Mouse (Mus musculus) embryonic facial prominence, embryonic 11.5 days (tissue): ENCODE results near the gene Wdr81. TPM values are rescaled to one million over a fixed set of nuclear protein-coding genes. Genes with fewer than 3 reads are reported as not detected.

ENCODE experiments used
- ATAC-seq: fragments of 200-750 bp; cut with Nextera tagmentation; replicated peaks from 2 replicates; pipeline ENCODE4 v1.8.0; 2017; ENCODE audit warnings: low read depth; ENCODE audit not compliant: insufficient number of reproducible peaks, low FRiP score, low TSS enrichment
- DNase-seq: peaks from one replicate; pipeline ENCODE4 v3.0.0-alpha.2; 2015; ENCODE audit warnings: low spot score
- H3K27ac ChIP-seq: fragments of 300-500 bp; sonication (generic); replicated peaks from 2 replicates; pipeline ENCODE4 v1.5.1; 2014; ENCODE audit warnings: mild to moderate bottlenecking, low read depth, low read length, control low read depth
- H3K27me3 ChIP-seq: fragments of 300-500 bp; sonication (generic); 2 replicates; pipeline ENCODE4 v1.6.1; 2014; ENCODE audit warnings: mild to moderate bottlenecking, low read length, moderate library complexity, mixed read lengths; ENCODE audit not compliant: control insufficient read depth, insufficient read depth
- H3K36me3 ChIP-seq: fragments of 300-500 bp; sonication (generic); replicated peaks from 2 replicates; pipeline ENCODE4 v1.6.1; 2014; ENCODE audit warnings: low read depth, mild to moderate bottlenecking, low read length, moderate library complexity, mixed read lengths; ENCODE audit not compliant: control insufficient read depth, insufficient read depth
- H3K4me1 ChIP-seq: fragments of 300-500 bp; sonication (generic); 2 replicates; pipeline ENCODE4 v1.6.1; 2014; ENCODE audit warnings: low read length, mixed read lengths; ENCODE audit not compliant: control insufficient read depth, insufficient read depth
- H3K4me2 ChIP-seq: fragments of 300-500 bp; sonication (generic); 2 replicates; pipeline ENCODE4 v1.6.1; 2014; ENCODE audit warnings: low read depth, mild to moderate bottlenecking, control low read depth, low read length, moderate library complexity
- H3K4me3 ChIP-seq: fragments of 300-500 bp; sonication (generic); 2 replicates; pipeline ENCODE4 v1.5.1; 2014; ENCODE audit warnings: low read depth, low read length, control low read depth
- H3K9ac ChIP-seq: fragments of 300-500 bp; sonication (generic); replicated peaks from 2 replicates; pipeline ENCODE4 v1.6.1; 2014; ENCODE audit warnings: mild to moderate bottlenecking, control low read depth, low read length
- H3K9me3 ChIP-seq: fragments of 300-500 bp; sonication (generic); replicated peaks from 2 replicates; pipeline ENCODE4 v1.6.1; 2016; ENCODE audit warnings: mild to moderate bottlenecking, low read length, inconsistent platforms, mixed read lengths; ENCODE audit not compliant: control insufficient read depth
- WGBS: fragments of 180-500 bp; shearing (Covaris S2); extraction: QIAGEN DNeasy Blood & Tissue Kit; methylation state at CpG from one replicate; pipeline ENCODE4 v1.1.7; 2014; 5-methylcytosine and 5-hydroxymethylcytosine counted together
- microRNA counts: library from miRNA; unstranded; fragments of <30 nt; microRNA quantifications from one replicate; lab custom pipeline; 2016
- microRNA-seq: library from miRNA; unstranded; fragments of <30 nt; microRNA quantifications from one replicate; pipeline ENCODE4, GENCODE M21; 2016; ENCODE audit warnings: borderline number of aligned reads
- polyA plus RNA-seq: library from polyadenylated mRNA; unstranded; fragments of >200 nt; fragmentation: Nextera tagmentation; extraction: Ambion mirVana; gene quantifications from 2 replicates; pipeline ENCODE4 v1.2.1, GENCODE M21; 2014

The Wdr81 gene
- polyA plus RNA-seq, 1 experiment from 2014 or later, result 2.3 TPM

- ATAC-seq (no peak), DNase-seq (no peak)
- Histone ChIP-seq H3K9me3 (no peaks in the 10 kb centered on the region), H3K4me2 (no peak overlapping the region), H3K27me3 (no peaks in the 10 kb centered on the region), H3K4me1 (no peaks in the 10 kb centered on the region), H3K36me3 (no peaks in the 10 kb centered on the region; the same call in 1 of the 2 replicates), H3K27ac (no peak overlapping the region), H3K9ac (no peak overlapping the region), H3K4me3 (no peak overlapping the region)
- WGBS, result 87% methylated on average over 11 of the region's 11 CpGs
These were observed 55.1 kb downstream of the Wdr81 start for GRCm38 (mm10) chr11:75399411-75399841.

- Histone ChIP-seq H3K4me2 (no peak overlapping the region), H3K36me3 (no peaks in the 10 kb centered on the region), H3K4me3 (no peak overlapping the region), H3K27ac (no peak overlapping the region), H3K9me3 (no peaks in the 10 kb centered on the region), H3K4me1 (no peaks in the 10 kb centered on the region), H3K9ac (no peak overlapping the region), H3K27me3 (no peaks in the 10 kb centered on the region)
- ATAC-seq, result no peak
- DNase-seq, result no peak
- 79% methylated on average over 7 of the region's 7 CpGs for WGBS
These were observed 57.1 kb downstream of the Wdr81 start for GRCm38 (mm10) chr11:75397452-75397851.

GRCm38 (mm10) chr11:75395611-75396010, 58.9 kb downstream of the Wdr81 start:
- no peaks in the 10 kb centered on the region for H3K9me3 ChIP-seq
- DNase-seq (no peak), ATAC-seq (no peak)
- H3K4me1 ChIP-seq, result no peaks in the 10 kb centered on the region
- H3K4me3 ChIP-seq, result no peak overlapping the region
- no peak overlapping the region for H3K9ac ChIP-seq
- H3K27me3 ChIP-seq, result no peaks in the 10 kb centered on the region
- no peak overlapping the region for H3K27ac ChIP-seq
- no peak overlapping the region for H3K4me2 ChIP-seq
- H3K36me3 ChIP-seq, result no peaks in the 10 kb centered on the region
- WGBS, result 86% methylated on average over 1 of the region's 1 CpGs

MicroRNAs within 50 kb of the gene (microRNA counts, 519-probe panel; counts per million panel counts)
- microRNA mmu-miR-22 (lab: Ali Mortazavi, UCI), result 4,743 counts per million, percentile 80 among the panel's probes with 10 or more counts

Small RNA genes within 50 kb of the gene (microRNA-seq; reads per million reads assigned to microRNA genes)
- 3,936 reads per million, percentile 85 among the genes with 10 or more reads in this experiment for gene Mir22

Other genes with a start within 250 kb of the Wdr81 start
- 138 and 150 TPM in 2 replicates for gene Rpa1, start 106.4 kb downstream of the Wdr81 start, polyA plus RNA-seq
- gene Smyd4, start 106.3 kb downstream of the Wdr81 start, polyA plus RNA-seq, result 13.2 and 13.6 TPM in 2 replicates
- 193 and 206 TPM in 2 replicates for gene Serpinf1, start 32.0 kb downstream of the Wdr81 start, polyA plus RNA-seq
- 0.34 TPM in 1 of 2 replicates, not detected in the other for gene Serpinf2, start 15.1 kb downstream of the Wdr81 start, polyA plus RNA-seq
- gene Tlcd2, start 7.0 kb upstream of the Wdr81 start, polyA plus RNA-seq, result 12.5 and 15.4 TPM in 2 replicates
- gene Prpf8, start 32.1 kb upstream of the Wdr81 start, polyA plus RNA-seq, result 102 and 103 TPM in 2 replicates
- 0.18 and 0.27 TPM in 2 replicates for gene Rilp, start 55.4 kb upstream of the Wdr81 start, polyA plus RNA-seq
- 2.7 and 3.3 TPM in 2 replicates for gene Scarf1, start 58.8 kb upstream of the Wdr81 start, polyA plus RNA-seq
- gene Slc43a2, start 77.0 kb upstream of the Wdr81 start, polyA plus RNA-seq, result 2.6 and 3.2 TPM in 2 replicates
- gene Pitpna, start 133.4 kb upstream of the Wdr81 start, polyA plus RNA-seq, result 83.0 and 84.2 TPM in 2 replicates
- 17.3 and 21.9 TPM in 2 replicates for gene Inpp5k, start 176.3 kb upstream of the Wdr81 start, polyA plus RNA-seq
- 14.1 and 14.5 TPM in 2 replicates for gene Myo1c, start 195.8 kb upstream of the Wdr81 start, polyA plus RNA-seq
- gene Crk, start 224.5 kb upstream of the Wdr81 start, polyA plus RNA-seq, result 118 and 119 TPM in 2 replicates